Mouse (Mus musculus): ENCODE results near the gene H2al1d. TPM values are rescaled to one million over a fixed set of nuclear protein-coding genes. Genes with fewer than 3 reads are reported as not detected.

The H2al1d gene
- polyA plus RNA-seq, 1 experiment from 2014 or later, result not detected

DNA sequence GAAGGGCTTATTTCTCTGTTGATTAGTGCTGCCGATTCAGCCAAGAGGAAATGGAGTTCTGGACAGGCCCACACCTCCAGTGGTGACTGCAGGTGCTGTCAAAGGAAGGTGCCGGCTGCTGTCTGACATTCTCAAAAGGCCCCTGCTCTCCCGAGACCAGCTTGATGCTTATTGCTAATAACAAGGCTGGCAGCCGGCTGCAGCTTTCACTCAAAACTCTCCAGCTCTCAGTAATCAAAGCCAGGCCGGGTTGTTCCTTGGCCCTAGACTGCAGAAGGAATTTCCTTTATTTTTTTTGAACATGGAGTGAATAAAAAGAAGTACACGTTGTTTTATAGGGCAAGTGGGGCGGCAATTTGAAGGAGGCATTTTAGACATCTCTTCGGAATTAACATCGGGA lies 37.1 kb downstream of the H2al1d start:
- no peak overlapping the region for H3K4me2 ChIP-seq (ENCODE audit: low read depth, low read length)
- ATAC-seq (ENCODE audit: low read depth), result no peak
- H3K27ac ChIP-seq (ENCODE audit: low read depth, low read length), result no peak overlapping the region
- H3K36me3 ChIP-seq (ENCODE audit: control insufficient read depth, insufficient read depth, low read length), result no peaks in the 10 kb centered on the region
- WGBS, result 60% methylated on average over 9 of the region's 9 CpGs
- H3K9me3 ChIP-seq (ENCODE audit: control insufficient read depth, low read length), result no peaks in the 10 kb centered on the region
- H3K4me1 ChIP-seq (ENCODE audit: control insufficient read depth, insufficient read depth, low read length), result no peaks in the 10 kb centered on the region
- H3K4me3 ChIP-seq (ENCODE audit: low read depth, low read length), result no peak overlapping the region
- H3K9ac ChIP-seq (replicated peaks; ENCODE audit: low read depth, low read length), result no peak overlapping the region
- no peaks in the 10 kb centered on the region for H3K27me3 ChIP-seq (ENCODE audit: control insufficient read depth, insufficient read depth, low read length)

DNA sequence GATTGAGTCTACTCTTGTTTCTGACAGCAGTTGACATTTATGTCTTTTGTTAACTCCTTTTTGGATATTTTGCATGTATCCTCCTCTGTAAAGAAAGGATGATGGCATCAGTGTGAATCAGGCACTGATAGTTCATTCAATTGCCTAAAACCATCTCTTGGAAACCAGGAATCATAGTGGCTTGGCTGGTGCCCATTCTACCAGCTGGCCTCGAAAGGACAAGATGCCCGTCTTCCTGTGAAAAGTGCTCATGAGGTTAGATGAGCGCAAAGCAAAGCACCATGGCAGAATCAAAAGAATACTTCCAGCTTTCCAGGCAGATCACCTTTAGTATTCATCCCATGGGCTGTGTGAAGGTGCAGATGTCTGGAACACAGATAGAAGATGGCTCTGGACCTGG lies 38.1 kb downstream of the H2al1d start:
- Histone ChIP-seq H3K4me3 (ENCODE audit: low read depth, low read length) (no peak overlapping the region), H3K9ac (replicated peaks; ENCODE audit: low read depth, low read length) (no peak overlapping the region), H3K36me3 (ENCODE audit: control insufficient read depth, insufficient read depth, low read length) (no peaks in the 10 kb centered on the region), H3K27ac (ENCODE audit: low read depth, low read length) (no peak overlapping the region), H3K4me2 (ENCODE audit: low read depth, low read length) (no peak overlapping the region), H3K9me3 (ENCODE audit: control insufficient read depth, low read length) (no peaks in the 10 kb centered on the region), H3K27me3 (ENCODE audit: control insufficient read depth, insufficient read depth, low read length) (no peaks in the 10 kb centered on the region), H3K4me1 (ENCODE audit: control insufficient read depth, insufficient read depth, low read length) (no peaks in the 10 kb centered on the region)
- 92% methylated on average over 3 of the region's 3 CpGs for WGBS
- no peak for ATAC-seq (ENCODE audit: low read depth)

Other genes starting within 250 kb of the H2al1d start
- not detected in 2 replicates for gene H2al1a, start 9.6 kb upstream of the H2al1d start, polyA plus RNA-seq (2014; fragmentation: Nextera tagmentation; extraction: Ambion mirVana)
- gene H2al1b, start 6.4 kb upstream of the H2al1d start, polyA plus RNA-seq (2014; fragmentation: Nextera tagmentation; extraction: Ambion mirVana), result not detected in 2 replicates
- not detected in 2 replicates for gene H2al1c, start 3.2 kb upstream of the H2al1d start, polyA plus RNA-seq (2014; fragmentation: Nextera tagmentation; extraction: Ambion mirVana)
- gene H2al1e, start 3.1 kb downstream of the H2al1d start, polyA plus RNA-seq (2014; fragmentation: Nextera tagmentation; extraction: Ambion mirVana), result not detected in 2 replicates
- gene H2al1f, start 6.3 kb downstream of the H2al1d start, polyA plus RNA-seq (2014; fragmentation: Nextera tagmentation; extraction: Ambion mirVana), result not detected in 2 replicates
- gene H2al1g, start 9.4 kb downstream of the H2al1d start, polyA plus RNA-seq (2014; fragmentation: Nextera tagmentation; extraction: Ambion mirVana), result not detected in 2 replicates
- gene H2al1h, start 12.7 kb downstream of the H2al1d start, polyA plus RNA-seq (2014; fragmentation: Nextera tagmentation; extraction: Ambion mirVana), result not detected in 2 replicates
- gene H2al1i, start 15.8 kb downstream of the H2al1d start, polyA plus RNA-seq (2014; fragmentation: Nextera tagmentation; extraction: Ambion mirVana), result not detected in 2 replicates
- gene H2al1j, start 19.0 kb downstream of the H2al1d start, polyA plus RNA-seq (2014; fragmentation: Nextera tagmentation; extraction: Ambion mirVana), result not detected in 2 replicates

All from neural tube, embryonic 14.5 days (tissue).